26 mouse cellular contexts compared by ENCODE assay signal in genomic region chr19:45916461-45916860, GRCm38 (mm10).
DNase-seq lines count a peak whose midpoint lies in the region; TF ChIP-seq lines count a peak whose summit lies in the region.
"Had no signal": no experiment of that assay in that cellular context is flagged by ENCODE, and none has a peak within 500 bp of the region (broad histone marks: within the 10 kb centered on the region; RNA-seq: fewer than 3 reads in every experiment).

No protein-coding gene starts in this region.

- H3K27ac ChIP-seq in layer of hippocampus, adult 2 months, result peak overlapping the region; percentile 93
- H3K27ac ChIP-seq: embryonic facial prominence, embryonic 10.5 days; embryonic facial prominence, embryonic 13.5 days; forebrain, embryonic 13.5 days; heart, adult 2 months; heart, embryonic 10.5 days; heart, embryonic 13.5 days; hindbrain, embryonic 14.5 days had no signal

- DNase-seq in layer of hippocampus, adult 2 months (ENCODE audit: low spot score in 2 of 2), result peak; percentile 20 to 44
- no peak for DNase-seq in layer of hippocampus, postnatal 25 days (ENCODE audit: extremely low spot score in 1 of 2, low spot score in 1 of 2)
- DNase-seq in left cerebral cortex, postnatal 25 days (ENCODE audit: low spot score in 2 of 2), result peak; percentile 12 to 24
- DNase-seq in left cerebral cortex, postnatal 4 days, result no peak
- DNase-seq in brain, adult 2 months (ENCODE audit: low read depth, low spot score), result peak; percentile 42
- peak; percentile 26 for DNase-seq in brain, embryonic 18.5 days (ENCODE audit: low read depth, low spot score)
- no peak for DNase-seq in thymus, postnatal 0 days (ENCODE audit: low spot score)
- DNase-seq: adrenal gland, adult 8-10 months; adrenal gland, postnatal 25 days; cerebellum, adult 11 months; cerebellum, adult 2 months; cerebellum, adult 9-11 months; cerebellum, postnatal 25 days; embryo, embryonic 11 days; gastrocnemius, postnatal 10 days; gastrocnemius, postnatal 36 days; heart, adult 2 months; heart, postnatal 14 days; heart, postnatal 4 days had no signal

- intact Hi-C loops in left cerebral cortex, postnatal 25 days (cut with DNase I), result no loop called here
- intact Hi-C loops in left cerebral cortex, postnatal 4 days (cut with DNase I), result no loop called here

- no peak for TF ChIP-seq CTCF in layer of hippocampus, adult 2 months (conservative IDR thresholded peaks at IDR 0.05)

- no peak overlapping the region for H3K4me3 ChIP-seq in layer of hippocampus, adult 2 months
- H3K4me3 ChIP-seq: embryonic facial prominence, embryonic 10.5 days; embryonic facial prominence, embryonic 13.5 days; erythroblast, embryonic 14.5 days; forebrain, embryonic 13.5 days; heart, adult 2 months; heart, embryonic 10.5 days; heart, embryonic 13.5 days had no signal

Comparison
In these comparisons a context has a peak if more than half of its experiments do, and no peak if none do; other contexts are left out.
1. DNase-seq: peak in layer of hippocampus, adult 2 months (2 of 2), left cerebral cortex, postnatal 25 days (2 of 2), brain, adult 2 months (single experiment) and brain, embryonic 18.5 days (single experiment); none in layer of hippocampus, postnatal 25 days (0 of 2), left cerebral cortex, postnatal 4 days (single experiment) and thymus, postnatal 0 days (single experiment).